Mouse (Mus musculus) frontal cortex, postnatal 36 days (tissue): ENCODE results near the gene Olfr572.
A peak's percentile ranks its signal among the peaks of the same experiment; 100 is the strongest.

Experiments
- DNase-seq, 2 experiments: peaks; one replicate each; pipeline ENCODE4 v3.0.0; 2022; ENCODE audit warnings: low spot score in 2 of 2

Olfr572 gene

DNA sequence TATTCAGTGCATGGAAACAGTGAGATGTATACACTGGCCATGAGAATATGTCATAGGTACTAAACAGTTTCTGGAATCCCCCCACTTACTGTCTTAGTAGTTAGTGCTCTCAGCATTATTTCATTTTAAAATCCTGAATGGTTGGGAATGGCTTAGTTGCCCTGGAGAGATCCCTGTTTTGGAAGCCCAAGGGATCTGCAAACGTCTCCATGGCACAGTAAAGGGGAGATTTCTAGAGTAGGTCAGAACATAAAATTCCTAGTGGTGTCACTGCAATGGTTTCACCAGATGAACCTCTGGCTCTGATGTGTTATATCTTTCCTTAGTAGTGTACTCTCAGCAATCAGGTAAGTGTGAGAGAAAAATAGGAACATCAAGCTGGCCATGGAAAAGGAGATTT is at the start of gene Olfr572:
Gene Olfr572 (plus strand): TSS at position 301 of the 400 bp plus-strand sequence.
- DNase-seq = no peak

DNA sequence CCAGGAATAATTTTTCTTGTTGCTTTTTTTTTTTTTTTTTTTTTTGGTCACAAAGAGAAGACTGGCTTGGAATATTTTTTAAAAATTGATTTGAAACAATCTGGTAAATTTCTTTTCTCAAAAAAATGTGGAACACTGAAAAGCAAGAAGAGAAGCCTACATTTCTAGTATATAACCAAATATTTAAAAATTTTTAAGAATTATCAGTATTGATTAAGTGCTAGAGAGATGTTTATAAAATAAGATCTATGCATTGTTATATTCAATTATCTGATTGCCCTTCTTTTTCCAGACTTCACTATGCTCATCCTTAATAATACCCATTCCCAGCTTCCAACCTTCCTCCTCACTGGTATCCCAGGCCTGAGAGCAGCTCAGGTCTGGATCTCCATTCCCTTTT is 47.4 kb upstream of the Olfr572 start, which contains the start of gene Olfr568:
Gene Olfr568 (plus strand): TSS at position 301 of the 400 bp plus-strand sequence.
- no peak for DNase-seq

DNA sequence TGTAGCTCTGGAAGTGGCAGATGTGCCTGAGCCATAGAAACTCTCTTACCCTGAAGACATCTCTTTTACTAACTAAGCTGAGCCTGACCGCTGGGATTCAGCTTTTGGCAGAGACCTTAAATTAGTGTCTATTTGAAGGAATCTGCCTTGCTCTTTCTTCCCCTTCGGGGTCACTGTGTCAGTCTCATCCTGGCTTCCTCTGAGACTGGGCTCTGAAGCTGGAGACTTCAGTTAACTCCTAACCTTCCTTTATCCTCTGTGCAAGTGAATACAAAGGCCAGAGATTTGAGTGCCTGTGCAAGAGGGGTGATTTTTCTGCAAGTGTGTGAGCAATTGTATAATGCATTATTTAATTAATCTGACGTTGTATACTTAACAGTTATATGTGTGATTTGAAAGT is 33.4 kb upstream of the Olfr572 start, which contains the start of gene Olfr569:
Gene Olfr569 (minus strand): TSS at position 101 of the 400 bp plus-strand sequence.
- DNase-seq = no peak

DNA sequence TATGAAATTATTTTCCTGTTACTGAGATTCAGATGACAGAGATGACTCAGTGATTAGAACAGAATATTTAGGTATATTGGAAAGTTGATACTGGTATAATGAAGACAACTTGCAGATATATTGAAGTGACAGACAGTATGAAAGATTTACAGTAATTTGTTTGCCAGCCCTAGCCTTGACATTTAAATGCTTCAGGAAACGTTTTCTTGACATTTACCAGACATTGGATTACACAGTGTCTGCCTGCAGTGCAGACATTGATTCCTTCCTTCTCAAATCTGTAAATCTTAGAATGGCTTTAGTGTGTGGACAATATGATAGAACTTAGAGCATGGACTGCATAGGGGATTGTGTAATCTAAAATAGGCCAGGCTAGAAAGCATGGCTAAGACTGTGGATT is 8.9 kb upstream of the Olfr572 start:
- DNase-seq = no peak

DNA sequence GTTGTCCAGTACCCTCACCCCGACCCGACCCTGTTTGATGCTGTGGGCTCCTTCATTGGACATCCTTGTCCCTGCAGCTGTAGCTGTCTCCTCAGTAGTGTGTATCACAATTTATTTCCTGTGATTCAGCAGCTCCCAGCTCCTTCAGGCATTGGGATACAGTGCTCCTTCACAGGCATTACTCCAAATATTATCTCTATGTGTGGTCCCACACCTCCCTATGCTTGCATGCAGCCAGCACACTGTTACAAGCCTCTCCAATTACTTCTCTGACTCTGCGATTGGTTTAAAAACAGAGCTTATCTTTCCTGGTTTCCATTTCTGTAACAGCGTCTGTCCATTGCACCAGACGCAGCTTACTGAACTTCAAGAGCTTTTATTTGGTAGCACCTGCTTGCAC is 7.8 kb upstream of the Olfr572 start:
- no peak for DNase-seq

DNA sequence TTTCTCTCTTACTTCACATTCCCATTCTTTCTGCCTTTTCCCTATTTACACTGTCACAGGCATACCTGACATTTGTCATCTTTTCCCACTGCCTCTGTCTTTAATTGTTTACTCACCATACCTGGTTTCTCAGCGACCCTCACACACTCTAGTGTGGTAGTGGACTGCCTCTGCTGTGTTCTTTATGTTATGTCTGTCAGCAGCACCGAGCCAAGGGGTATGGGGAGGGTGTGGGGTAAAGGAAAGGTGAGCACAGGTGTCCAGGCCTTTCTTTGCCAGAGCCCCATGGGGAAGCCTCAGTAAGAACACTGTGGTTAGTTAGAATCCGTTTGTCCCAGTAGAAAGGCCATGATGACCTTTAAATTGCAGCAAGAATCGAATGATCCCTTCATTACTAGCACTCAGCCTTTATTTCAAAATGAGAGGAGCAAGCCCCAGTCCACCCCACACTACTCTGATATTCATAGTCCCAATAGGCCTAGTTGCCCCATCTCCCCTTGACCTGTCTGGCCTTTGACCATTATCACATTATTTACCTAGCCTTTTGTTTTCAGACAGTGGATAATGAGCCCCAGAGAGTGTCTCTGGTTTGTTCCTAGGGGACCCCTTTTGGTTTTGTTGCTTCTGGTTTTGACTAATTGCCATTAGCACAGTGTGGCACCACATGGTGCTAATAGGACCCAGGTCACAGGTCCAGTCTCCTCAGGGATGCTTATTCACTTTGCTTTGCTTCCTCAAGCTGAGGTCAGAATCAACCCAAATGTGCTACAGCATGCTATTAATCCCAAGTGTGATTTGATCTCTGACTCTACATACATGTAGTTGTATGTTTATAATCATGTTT is 7.0 kb upstream of the Olfr572 start, which contains the start of gene Olfr571:
Gene Olfr571 (minus strand): TSS at position 505 of the 844 bp plus-strand sequence.
- DNase-seq = no peak

DNA sequence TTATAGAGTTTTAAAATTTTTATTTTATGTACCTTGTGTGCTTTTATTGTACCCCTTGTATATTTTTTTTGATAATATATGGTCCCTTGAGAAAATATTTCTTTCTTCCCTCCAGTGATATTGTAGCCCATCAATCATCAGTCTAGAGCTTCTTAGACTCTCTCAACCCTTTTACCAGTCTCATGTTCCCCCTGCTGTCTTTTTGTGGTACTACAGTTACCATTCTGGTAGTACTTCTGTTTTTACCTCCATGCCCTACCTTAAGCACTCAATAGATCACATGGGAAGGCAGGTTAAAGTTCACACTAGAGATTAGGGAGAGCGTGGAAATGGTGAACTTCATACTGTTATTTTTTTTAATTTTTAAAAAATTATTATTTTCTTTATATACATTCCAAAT is 4.6 kb upstream of the Olfr572 start:
- peak in 1 of 2 experiments; percentile 3 for DNase-seq

DNA sequence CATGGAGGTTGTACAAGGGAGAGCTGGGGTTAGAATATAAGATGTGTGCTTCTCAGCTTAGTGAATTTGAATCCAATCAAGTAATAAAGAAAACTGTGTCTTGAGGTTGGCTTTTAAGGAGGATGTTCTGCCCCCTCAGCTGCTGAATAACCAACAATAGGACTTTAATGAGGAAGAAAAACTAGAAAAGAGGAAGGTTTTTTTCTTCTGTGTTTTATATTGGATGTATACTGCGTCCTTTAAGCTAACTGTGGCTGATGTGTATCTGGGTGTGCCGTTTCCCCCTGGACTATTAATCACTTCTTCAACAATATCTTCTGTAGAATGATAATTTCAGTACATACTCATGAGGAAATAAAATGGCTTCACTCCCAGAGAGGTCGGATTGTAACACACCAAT is 2.9 kb downstream of the Olfr572 start:
- DNase-seq = no peak

DNA sequence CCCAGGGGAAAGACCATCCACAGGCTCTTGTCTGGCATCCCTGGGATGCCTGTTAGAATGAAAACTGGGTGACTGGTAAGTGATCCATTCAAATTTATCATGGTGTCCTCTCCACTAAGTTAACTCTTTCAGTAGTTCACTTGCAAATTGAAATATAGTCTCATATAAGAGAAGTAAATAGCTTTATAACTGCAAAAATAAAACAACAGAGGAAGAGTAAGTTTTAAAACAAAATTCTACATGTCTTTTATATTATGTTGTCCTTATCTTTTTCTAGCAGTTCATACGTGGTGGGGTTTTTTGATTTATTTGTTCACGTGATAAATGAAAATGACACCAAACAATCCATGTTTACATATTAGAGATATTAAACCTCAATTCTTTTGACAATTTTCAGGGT is 18.3 kb downstream of the Olfr572 start, which contains the start of gene Olfr573-ps1:
Gene Olfr573-ps1 (minus strand): TSS at position 101 of the 400 bp plus-strand sequence.
- DNase-seq = no peak

DNA sequence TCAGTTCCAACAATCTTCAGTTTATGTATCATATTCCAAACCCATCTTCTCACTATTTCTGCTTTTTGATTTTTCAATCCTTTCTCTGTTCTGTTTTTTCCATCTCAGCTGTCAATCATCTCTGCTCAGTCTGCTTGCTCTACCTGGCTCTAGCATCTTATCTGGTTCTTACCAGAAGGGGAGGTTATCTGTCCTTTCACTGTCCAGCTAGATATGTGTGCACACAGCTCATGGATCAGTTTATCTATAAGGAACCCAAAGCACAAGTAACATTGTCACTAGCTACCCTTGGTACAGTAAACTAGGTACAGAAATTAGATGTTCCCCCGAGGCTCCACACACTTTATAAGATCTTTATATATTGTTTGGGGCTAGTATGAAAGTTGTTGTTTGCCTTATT is 19.2 kb downstream of the Olfr572 start:
- DNase-seq = no peak

DNA sequence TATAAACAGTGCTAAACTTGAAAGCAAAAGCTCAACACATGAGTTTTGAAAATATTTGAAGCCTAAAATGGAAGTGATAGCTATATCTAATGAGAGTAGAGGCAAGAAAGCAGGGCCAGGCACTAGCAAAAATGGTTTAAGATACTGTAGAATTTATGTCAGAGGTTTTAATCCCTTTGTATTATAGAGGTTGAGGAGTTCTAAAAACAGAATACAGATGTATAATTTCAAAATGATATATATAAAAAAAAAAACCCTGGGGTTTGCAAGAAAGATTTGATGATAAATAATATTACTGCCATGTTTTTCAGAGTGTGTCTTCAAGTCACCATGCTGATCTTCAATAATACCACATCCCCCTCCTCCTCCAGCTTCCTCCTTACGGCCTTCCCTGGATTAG is 24.0 kb downstream of the Olfr572 start, which contains the start of gene Olfr574:
Gene Olfr574 (plus strand): TSS at position 301 of the 400 bp plus-strand sequence.
- no peak for DNase-seq

DNA sequence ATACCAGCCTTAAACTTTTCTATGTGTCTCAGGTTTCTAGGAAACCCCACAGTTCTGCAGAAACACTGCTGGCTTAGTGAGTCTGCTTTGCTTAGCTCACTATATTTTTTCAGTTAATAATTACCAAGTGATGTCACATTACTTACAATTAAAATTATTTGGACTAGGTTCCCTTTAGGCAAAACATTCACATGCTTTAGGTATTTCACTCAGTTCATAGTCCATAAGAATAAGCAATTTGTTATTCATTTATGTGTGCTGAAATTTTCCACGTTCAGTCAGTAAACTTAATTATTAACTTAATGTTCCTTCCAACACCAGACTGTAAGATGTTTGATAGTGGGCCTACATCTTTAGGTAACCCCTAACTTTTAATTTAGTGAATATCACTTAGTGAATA is 26.5 kb downstream of the Olfr572 start:
- DNase-seq = no peak

DNA sequence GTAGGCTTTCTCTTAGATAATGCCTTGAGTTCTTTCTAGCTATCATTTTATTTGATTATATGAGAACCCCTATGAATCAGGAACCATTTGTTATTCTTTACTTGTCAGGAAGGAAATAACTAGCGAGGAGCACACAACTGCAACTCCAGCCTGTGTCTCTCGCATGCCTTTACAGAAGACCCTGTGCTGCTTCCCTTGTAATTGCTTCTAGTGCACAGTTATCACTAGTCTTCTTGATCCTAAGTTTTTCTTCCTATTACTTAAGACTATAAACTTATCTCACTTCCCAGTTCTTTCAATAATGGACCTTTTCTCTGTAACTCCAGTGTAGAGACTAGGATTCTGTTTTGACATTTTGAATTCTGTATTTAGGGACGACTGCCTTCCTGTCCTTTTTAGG is 33.9 kb downstream of the Olfr572 start:
- DNase-seq = no peak

DNA sequence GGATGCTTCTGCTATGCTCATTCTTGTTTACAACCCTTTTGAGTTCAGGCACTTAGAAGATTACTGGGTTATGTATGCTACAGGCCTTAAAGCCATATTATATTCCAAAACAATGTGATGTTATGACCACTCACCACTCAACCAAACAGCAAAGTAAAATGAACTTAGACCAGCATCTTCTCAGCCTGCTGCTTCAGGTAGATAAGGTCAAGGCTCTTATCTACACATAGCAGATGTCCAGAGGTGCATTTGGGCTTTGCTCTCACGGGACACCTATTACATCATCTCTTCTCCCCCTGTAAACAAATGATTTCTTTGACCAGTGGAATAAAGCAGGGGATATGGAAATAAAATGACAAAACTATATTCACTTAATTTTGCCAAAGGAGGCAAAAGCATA is 34.4 kb downstream of the Olfr572 start, which contains the start of gene Olfr575:
Gene Olfr575 (minus strand): TSS at position 183 of the 400 bp plus-strand sequence.
- no peak for DNase-seq

DNA sequence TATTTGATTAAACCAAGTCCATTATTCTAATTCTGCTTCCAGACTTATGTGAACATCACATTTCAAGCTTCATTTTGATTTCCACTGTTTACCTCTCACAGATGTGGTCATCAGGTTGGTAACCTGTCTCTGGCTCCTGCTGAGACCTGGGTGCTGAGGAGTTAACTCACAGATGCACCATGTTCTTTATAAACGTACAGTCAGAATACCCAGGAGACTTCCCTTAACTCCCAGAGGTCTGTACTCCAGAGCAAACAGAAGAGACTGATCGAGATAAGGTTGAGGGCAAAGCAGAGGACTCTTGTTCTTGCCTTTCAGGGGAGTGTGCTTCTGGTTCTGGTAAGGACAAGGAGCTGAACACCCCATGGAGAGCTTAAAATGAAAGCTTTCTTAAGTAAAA is 38.2 kb downstream of the Olfr572 start, which contains the start of gene Olfr576:
Gene Olfr576 (plus strand): TSS at position 301 of the 400 bp plus-strand sequence.
- DNase-seq = no peak

DNA sequence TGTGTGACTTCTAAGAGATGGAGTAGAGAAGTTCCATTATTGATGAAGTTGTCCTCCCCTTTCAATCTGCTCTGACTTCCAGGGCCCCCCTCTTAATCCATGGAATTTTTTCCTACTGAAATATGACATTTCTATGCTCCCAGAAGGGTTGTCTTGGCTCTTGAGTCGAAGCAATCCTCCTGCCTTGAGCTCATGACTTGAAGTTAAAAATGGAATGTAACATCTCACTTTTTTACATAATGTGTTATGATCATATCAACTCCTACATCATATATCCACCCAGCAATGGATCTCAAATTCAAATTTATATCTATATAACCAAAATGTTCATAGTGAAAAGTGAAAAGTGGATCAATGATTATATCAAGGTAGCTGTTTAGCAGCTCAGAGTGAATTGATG is 50.2 kb downstream of the Olfr572 start:
- no peak for DNase-seq

DNA sequence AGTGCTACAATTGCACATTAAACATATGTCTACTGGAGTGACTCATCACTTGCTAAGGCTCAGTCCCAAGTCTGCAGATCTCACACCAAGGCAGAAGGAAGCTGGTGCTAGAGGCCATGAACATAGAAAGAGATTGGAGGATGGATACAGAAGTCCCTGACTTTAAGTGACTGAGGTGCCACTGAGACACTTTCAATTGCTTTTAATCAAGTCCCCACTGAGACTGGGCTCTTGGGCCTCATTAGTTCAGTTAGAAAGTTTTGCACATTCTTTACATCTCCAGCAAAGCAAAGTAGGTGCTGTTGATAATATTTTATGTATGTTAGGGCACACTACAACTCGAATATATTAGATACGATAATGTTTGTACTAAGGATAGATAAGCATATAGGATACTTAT is 51.6 kb downstream of the Olfr572 start, which contains the start of gene Olfr577:
Gene Olfr577 (minus strand): TSS at position 101 of the 400 bp plus-strand sequence.
- DNase-seq = no peak
